Mouse (Mus musculus) lung, embryonic 15.5 days (tissue): ENCODE measurements around the gene Ccdc141. TPM values are rescaled to one million over a fixed set of nuclear protein-coding genes. Genes with fewer than 3 reads are reported as not detected.
A peak's percentile ranks its signal among the peaks of the same experiment; 100 is the strongest.

Source experiments
- ATAC-seq: fragments of 200-750 bp; cut with Nextera tagmentation; 2 replicates; pipeline ENCODE4 v1.8.0; 2017; ENCODE audit warnings: moderate number of reproducible peaks, borderline replicate concordance; ENCODE audit not compliant: low FRiP score, low TSS enrichment; ENCODE audit errors: extremely low read depth
- H3K27ac ChIP-seq: fragments of 300-500 bp; sonication (generic); 2 replicates; pipeline ENCODE4 v1.5.1; 2015; ENCODE audit warnings: moderate library complexity, mild to moderate bottlenecking, inconsistent platforms
- H3K27me3 ChIP-seq: fragments of 300-500 bp; sonication (generic); 2 replicates; pipeline ENCODE4 v1.6.1; 2015; ENCODE audit warnings: inconsistent platforms
- H3K36me3 ChIP-seq: fragments of 300-500 bp; sonication (generic); 2 replicates; pipeline ENCODE4 v1.6.1; 2015; ENCODE audit warnings: inconsistent platforms
- H3K4me1 ChIP-seq: fragments of 300-500 bp; sonication (generic); 2 replicates; pipeline ENCODE4 v1.6.1; 2015; ENCODE audit warnings: inconsistent platforms
- H3K4me2 ChIP-seq: fragments of 300-500 bp; sonication (generic); 2 replicates; pipeline ENCODE4 v1.6.1; 2015; ENCODE audit warnings: inconsistent platforms, mild to moderate bottlenecking, moderate library complexity
- H3K4me3 ChIP-seq: fragments of 300-500 bp; sonication (generic); 2 replicates; pipeline ENCODE4 v1.5.1; 2015; ENCODE audit warnings: mild to moderate bottlenecking, inconsistent platforms
- H3K9ac ChIP-seq: fragments of 300-500 bp; sonication (generic); 2 replicates; pipeline ENCODE4 v1.6.1; 2015; ENCODE audit warnings: inconsistent platforms
- H3K9me3 ChIP-seq: fragments of 300-500 bp; sonication (generic); 2 replicates; pipeline ENCODE4 v1.6.1; 2016; ENCODE audit warnings: inconsistent platforms
- WGBS: fragments of 180-500 bp; shearing (Covaris S2); methylation state at CpG from one replicate; pipeline ENCODE4 v1.1.7; 2015; 5-methylcytosine and 5-hydroxymethylcytosine counted together
- polyA plus RNA-seq: library from polyadenylated mRNA; unstranded; fragments of >200 nt; fragmentation: Nextera tagmentation; extraction: Ambion mirVana; gene quantifications from 2 replicates; pipeline ENCODE4 v1.2.1, GENCODE M21; 2015

Ccdc141 gene
- polyA plus RNA-seq, 1 experiment from 2014 or later, result 19.6 TPM

GRCm38 (mm10) chr2:77157546-77157945 is 12.9 kb downstream of the Ccdc141 start:
- 94% methylated on average over 4 of the region's 4 CpGs for WGBS
- H3K4me1 ChIP-seq, result 0 out of 2 replicates have a peak, but pooled peaks cover 3% of the 10 kb centered on the region
- H3K27ac ChIP-seq, result no peak overlapping the region
- H3K36me3 ChIP-seq, result no peaks in the 10 kb centered on the region
- H3K4me2 ChIP-seq, result no peak overlapping the region
- H3K4me3 ChIP-seq, result no peak overlapping the region
- no peaks in the 10 kb centered on the region for H3K27me3 ChIP-seq
- no peaks in the 10 kb centered on the region for H3K9me3 ChIP-seq
- ATAC-seq, result no peak
- H3K9ac ChIP-seq, result no peak overlapping the region

GRCm38 (mm10) chr2:77154080-77154479 is 16.4 kb downstream of the Ccdc141 start:
- 24% methylated on average over 4 of the region's 4 CpGs for WGBS
- Histone ChIP-seq H3K4me2 (no peak overlapping the region), H3K4me1 (no peaks in the 10 kb centered on the region), H3K9me3 (no peaks in the 10 kb centered on the region), H3K9ac (no peak overlapping the region), H3K36me3 (no peaks in the 10 kb centered on the region), H3K27me3 (no peaks in the 10 kb centered on the region), H3K27ac (no peak overlapping the region), H3K4me3 (no peak overlapping the region)
- ATAC-seq, result no peak

- no peak overlapping the region for H3K4me2 ChIP-seq
- H3K9ac ChIP-seq, result no peak overlapping the region
- no peak overlapping the region for H3K4me3 ChIP-seq
- no peak overlapping the region for H3K27ac ChIP-seq
- H3K36me3 ChIP-seq, result no peaks in the 10 kb centered on the region
- no peak for ATAC-seq
- H3K9me3 ChIP-seq, result no peaks in the 10 kb centered on the region
- H3K27me3 ChIP-seq, result no peaks in the 10 kb centered on the region
- 93% methylated on average over 8 of the region's 8 CpGs for WGBS
- no peaks in the 10 kb centered on the region for H3K4me1 ChIP-seq
Observed at GRCm38 (mm10) chr2:77151255-77151654, 19.2 kb downstream of the Ccdc141 start.

- no peaks in the 10 kb centered on the region for H3K36me3 ChIP-seq
- H3K4me2 ChIP-seq, result no peak overlapping the region
- H3K9me3 ChIP-seq, result no peaks in the 10 kb centered on the region
- H3K4me3 ChIP-seq, result no peak overlapping the region
- no peak overlapping the region for H3K27ac ChIP-seq
- no peak overlapping the region for H3K9ac ChIP-seq
- WGBS, result 47% methylated on average over 2 of the region's 2 CpGs
- no peaks in the 10 kb centered on the region for H3K27me3 ChIP-seq
- ATAC-seq, result no peak
- no peaks in the 10 kb centered on the region for H3K4me1 ChIP-seq
Observed at GRCm38 (mm10) chr2:77149576-77149975, 20.9 kb downstream of the Ccdc141 start.

- H3K9me3 ChIP-seq, result no peaks in the 10 kb centered on the region
- H3K9ac ChIP-seq, result no peak overlapping the region
- 65% methylated on average over 4 of the region's 4 CpGs for WGBS
Observed at GRCm38 (mm10) chr2:77148215-77148614, 22.2 kb downstream of the Ccdc141 start.

GRCm38 (mm10) chr2:77146968-77147367 is 23.5 kb downstream of the Ccdc141 start:
- no peak overlapping the region for H3K9ac ChIP-seq
- H3K27ac ChIP-seq, result no peak overlapping the region
- 80% methylated on average over 2 of the region's 2 CpGs for WGBS
- H3K27me3 ChIP-seq, result no peaks in the 10 kb centered on the region
- H3K4me2 ChIP-seq, result no peak overlapping the region
- no peak overlapping the region for H3K4me3 ChIP-seq
- H3K4me1 ChIP-seq, result no peaks in the 10 kb centered on the region; the same call in 1 of the 2 replicates
- no peaks in the 10 kb centered on the region for H3K9me3 ChIP-seq
- ATAC-seq, result no peak
- H3K36me3 ChIP-seq, result no peaks in the 10 kb centered on the region

More at GRCm38 (mm10) chr2:77148215-77148614, 22.2 kb downstream of the Ccdc141 start:
- ATAC-seq, result no peak
- H3K36me3 ChIP-seq, result no peaks in the 10 kb centered on the region
- H3K27ac ChIP-seq, result no peak overlapping the region
- H3K4me1 ChIP-seq, result no peaks in the 10 kb centered on the region; the same call in 1 of the 2 replicates
- H3K4me2 ChIP-seq, result no peak overlapping the region
- no peak overlapping the region for H3K4me3 ChIP-seq
- H3K27me3 ChIP-seq, result no peaks in the 10 kb centered on the region

- H3K9ac ChIP-seq, result no peak overlapping the region
- no peaks in the 10 kb centered on the region for H3K27me3 ChIP-seq
- WGBS, result 34% methylated on average over 3 of the region's 3 CpGs
- H3K4me1 ChIP-seq, result no peaks in the 10 kb centered on the region; the same call in 1 of the 2 replicates
- ATAC-seq, result no peak
- H3K4me3 ChIP-seq, result no peak overlapping the region
- no peaks in the 10 kb centered on the region for H3K9me3 ChIP-seq
- H3K36me3 ChIP-seq, result no peaks in the 10 kb centered on the region
- H3K27ac ChIP-seq, result no peak overlapping the region
- H3K4me2 ChIP-seq, result no peak overlapping the region
Observed at GRCm38 (mm10) chr2:77146291-77146690, 24.1 kb downstream of the Ccdc141 start.

GRCm38 (mm10) chr2:77143536-77143935 is 26.9 kb downstream of the Ccdc141 start:
- H3K9me3 ChIP-seq, result no peaks in the 10 kb centered on the region
- no peak overlapping the region for H3K27ac ChIP-seq
- no peak; the same call in 1 of the 2 replicates for ATAC-seq
- WGBS, result 31% methylated on average over 6 of the region's 6 CpGs
- 0 out of 2 replicates have a peak overlapping the region, but pooled peaks have one; percentile 0 for H3K4me2 ChIP-seq
- no peak overlapping the region for H3K4me3 ChIP-seq
- no peak overlapping the region for H3K9ac ChIP-seq
- H3K4me1 ChIP-seq, result no peaks in the 10 kb centered on the region; the same call in 1 of the 2 replicates
- no peaks in the 10 kb centered on the region for H3K27me3 ChIP-seq
- H3K36me3 ChIP-seq, result no peaks in the 10 kb centered on the region

- Histone ChIP-seq H3K27ac (no peak overlapping the region), H3K36me3 (no peaks in the 10 kb centered on the region), H3K4me3 (no peak overlapping the region), H3K27me3 (no peaks in the 10 kb centered on the region), H3K9ac (no peak overlapping the region), H3K4me1 (no peaks in the 10 kb centered on the region; the same call in 1 of the 2 replicates), H3K9me3 (no peaks in the 10 kb centered on the region), H3K4me2 (no peak overlapping the region)
- ATAC-seq, result no peak
- 51% methylated on average over 6 of the region's 6 CpGs for WGBS
Observed at GRCm38 (mm10) chr2:77138879-77139278, 31.6 kb downstream of the Ccdc141 start.

GRCm38 (mm10) chr2:77134906-77135305 is 35.5 kb downstream of the Ccdc141 start:
- Histone ChIP-seq H3K4me3 (no peak overlapping the region), H3K9ac (no peak overlapping the region), H3K4me1 (no peaks in the 10 kb centered on the region), H3K27ac (no peak overlapping the region), H3K36me3 (no peaks in the 10 kb centered on the region), H3K27me3 (no peaks in the 10 kb centered on the region), H3K9me3 (no peaks in the 10 kb centered on the region), H3K4me2 (no peak overlapping the region)
- no peak for ATAC-seq
- WGBS, result 33% methylated on average over 1 of the region's 1 CpGs

GRCm38 (mm10) chr2:77133407-77133806 is 37.0 kb downstream of the Ccdc141 start:
- Histone ChIP-seq H3K4me1 (no peaks in the 10 kb centered on the region), H3K36me3 (no peaks in the 10 kb centered on the region), H3K27ac (no peak overlapping the region), H3K9ac (no peak overlapping the region), H3K9me3 (no peaks in the 10 kb centered on the region), H3K4me3 (no peak overlapping the region), H3K27me3 (no peaks in the 10 kb centered on the region), H3K4me2 (no peak overlapping the region)
- ATAC-seq, result no peak
- WGBS, result 62% methylated on average over 1 of the region's 1 CpGs

- H3K9ac ChIP-seq, result no peak overlapping the region
- H3K27ac ChIP-seq, result no peak overlapping the region
- no peak for ATAC-seq
Observed at GRCm38 (mm10) chr2:77126939-77127338, 43.5 kb downstream of the Ccdc141 start.

GRCm38 (mm10) chr2:77118102-77118501 is 52.3 kb downstream of the Ccdc141 start:
- no peak for ATAC-seq
- 26% methylated on average over 6 of the region's 6 CpGs for WGBS
- Histone ChIP-seq H3K36me3 (no peaks in the 10 kb centered on the region), H3K9ac (no peak overlapping the region), H3K9me3 (no peaks in the 10 kb centered on the region), H3K27me3 (no peaks in the 10 kb centered on the region), H3K4me1 (no peaks in the 10 kb centered on the region), H3K27ac (no peak overlapping the region), H3K4me3 (no peak overlapping the region), H3K4me2 (no peak overlapping the region)

More at GRCm38 (mm10) chr2:77126939-77127338, 43.5 kb downstream of the Ccdc141 start:
- Histone ChIP-seq H3K4me2 (no peak overlapping the region), H3K27me3 (no peaks in the 10 kb centered on the region), H3K9me3 (no peaks in the 10 kb centered on the region), H3K36me3 (no peaks in the 10 kb centered on the region), H3K4me3 (no peak overlapping the region), H3K4me1 (no peaks in the 10 kb centered on the region)
- WGBS, result 65% methylated on average over 1 of the region's 1 CpGs
